Mouse (Mus musculus) liver, embryonic 15.5 days (tissue): ENCODE data around the gene Foxc2. TPM values are rescaled to one million over a fixed set of nuclear protein-coding genes. Genes with fewer than 3 reads are reported as not detected.
"Not testable (repeated sequence)": the region's sequence is repeated elsewhere in the genome, so short reads cannot be mapped to it uniquely, and the experiment has no call there.

ENCODE experiments used
- ATAC-seq: fragments of 200-750 bp; cut with Nextera tagmentation; 2 replicates; pipeline ENCODE4 v1.8.0; 2017; ENCODE audit warnings: moderate number of reproducible peaks, mild to moderate bottlenecking, moderate library complexity; ENCODE audit not compliant: insufficient read depth
- H3K27ac ChIP-seq: fragments of 300-500 bp; sonication (generic); replicated peaks from 2 replicates; pipeline ENCODE4 v1.5.1; 2015; ENCODE audit warnings: mild to moderate bottlenecking, inconsistent platforms
- H3K27me3 ChIP-seq: fragments of 300-500 bp; sonication (generic); 2 replicates; pipeline ENCODE4 v1.6.1; 2015; ENCODE audit warnings: mild to moderate bottlenecking, inconsistent platforms
- H3K36me3 ChIP-seq: fragments of 300-500 bp; sonication (generic); replicated peaks from 2 replicates; pipeline ENCODE4 v1.6.1; 2015; ENCODE audit warnings: moderate library complexity, mild to moderate bottlenecking, inconsistent platforms
- H3K4me1 ChIP-seq: fragments of 300-500 bp; sonication (generic); replicated peaks from 2 replicates; pipeline ENCODE4 v1.6.1; 2015; ENCODE audit warnings: inconsistent platforms
- H3K4me2 ChIP-seq: fragments of 300-500 bp; sonication (generic); 2 replicates; pipeline ENCODE4 v1.6.1; 2015; ENCODE audit warnings: moderate library complexity, mild to moderate bottlenecking, inconsistent platforms
- H3K4me3 ChIP-seq: fragments of 300-500 bp; sonication (generic); replicated peaks from 2 replicates; pipeline ENCODE4 v1.5.1; 2015; ENCODE audit warnings: mild to moderate bottlenecking, inconsistent platforms
- H3K9ac ChIP-seq: fragments of 300-500 bp; sonication (generic); 2 replicates; pipeline ENCODE4 v1.6.1; 2015; ENCODE audit warnings: moderate library complexity, mild to moderate bottlenecking, inconsistent platforms
- H3K9me3 ChIP-seq: fragments of 300-500 bp; sonication (generic); replicated peaks from 2 replicates; pipeline ENCODE4 v1.6.1; 2016; ENCODE audit warnings: inconsistent platforms
- WGBS: fragments of 180-500 bp; shearing (Covaris S2); methylation state at CpG from one replicate; pipeline ENCODE4 v1.1.7; 2015; ENCODE audit warnings: mixed read lengths; ENCODE audit not compliant: insufficient replicate concordance; 5-methylcytosine and 5-hydroxymethylcytosine counted together
- polyA plus RNA-seq: library from polyadenylated mRNA; unstranded; fragments of >200 nt; fragmentation: Nextera tagmentation; extraction: Ambion mirVana; gene quantifications from 2 replicates; pipeline ENCODE4 v1.2.1, GENCODE M21; 2015

The Foxc2 gene
- polyA plus RNA-seq, 1 experiment from 2014 or later: not detected

DNA sequence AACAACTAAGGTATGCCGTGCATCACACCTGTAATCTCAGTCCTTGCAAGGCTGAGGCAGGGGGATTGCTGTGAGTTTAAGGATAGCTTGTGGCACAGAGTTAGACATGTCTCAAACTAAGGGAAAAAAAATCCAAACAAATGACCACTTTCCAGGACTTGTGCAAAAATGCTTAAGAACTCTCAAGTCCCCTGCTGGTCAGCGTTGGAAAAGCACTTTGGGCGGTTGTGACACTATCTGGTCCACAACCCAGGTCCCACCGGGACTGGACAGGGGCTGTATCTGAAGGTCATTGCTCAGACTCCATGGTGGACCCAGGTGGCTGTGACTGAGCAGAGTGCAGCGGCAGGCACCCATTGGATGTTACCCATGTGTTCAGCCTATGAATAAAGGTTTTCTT lies 14.6 kb downstream of the Foxc2 start:
- Histone ChIP-seq H3K27me3 (peaks cover 70% of the 10 kb centered on the region), H3K9ac (no peak overlapping the region), H3K4me3 (no peak overlapping the region), H3K27ac (no peak overlapping the region), H3K4me2 (no peak overlapping the region), H3K36me3 (no peaks in the 10 kb centered on the region), H3K4me1 (peaks cover 7% of the 10 kb centered on the region; the same call in 1 of the 2 replicates), H3K9me3 (no peaks in the 10 kb centered on the region)
- 24% methylated on average over 5 of the region's 5 CpGs for WGBS
- ATAC-seq: no peak

GRCm38 (mm10) chr8:121132961-121133513 lies 17.1 kb downstream of the Foxc2 start:
- Histone ChIP-seq H3K4me3 (no peak overlapping the region), H3K27me3 (peaks cover 45% of the 10 kb centered on the region), H3K4me1 (peaks cover 4% of the 10 kb centered on the region; the same call in 1 of the 2 replicates), H3K9me3 (no peaks in the 10 kb centered on the region), H3K4me2 (no peak overlapping the region), H3K27ac (no peak overlapping the region), H3K36me3 (no peaks in the 10 kb centered on the region), H3K9ac (no peak overlapping the region)
- 61% methylated on average over 5 of the region's 5 CpGs for WGBS
- ATAC-seq: no peak

- Histone ChIP-seq H3K27me3 (peaks cover 34% of the 10 kb centered on the region), H3K9ac (no peak overlapping the region), H3K27ac (no peak overlapping the region), H3K4me3 (no peak overlapping the region), H3K9me3 (no peaks in the 10 kb centered on the region), H3K36me3 (no peaks in the 10 kb centered on the region), H3K4me1 (no peaks in the 10 kb centered on the region), H3K4me2 (no peak overlapping the region)
- no peak for ATAC-seq
- 72% methylated on average over 10 of the region's 10 CpGs for WGBS
These were observed 18.1 kb downstream of the Foxc2 start for GRCm38 (mm10) chr8:121134102-121134501.

DNA sequence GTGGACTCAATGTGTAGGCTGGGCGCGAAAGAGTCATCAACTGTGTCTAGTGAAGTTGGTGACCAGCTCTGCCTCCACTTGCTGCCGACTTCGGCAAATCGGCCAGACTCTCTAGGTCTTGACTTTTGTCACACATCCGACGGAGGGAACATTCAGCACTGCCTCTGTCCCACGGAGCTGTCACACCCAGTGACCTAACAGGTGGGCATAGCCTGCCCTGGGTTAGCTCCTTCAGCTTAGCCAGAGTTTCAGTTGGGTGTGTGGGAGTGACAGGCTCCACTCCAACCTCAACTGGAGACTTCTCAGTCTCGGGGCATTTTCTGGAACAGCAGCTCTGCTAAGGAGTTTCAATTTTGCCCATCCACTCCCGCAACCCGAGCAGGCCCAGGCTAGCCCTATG lies 18.5 kb downstream of the Foxc2 start:
- 73% methylated on average over 11 of the region's 11 CpGs for WGBS
- no peaks in the 10 kb centered on the region for H3K36me3 ChIP-seq

DNA sequence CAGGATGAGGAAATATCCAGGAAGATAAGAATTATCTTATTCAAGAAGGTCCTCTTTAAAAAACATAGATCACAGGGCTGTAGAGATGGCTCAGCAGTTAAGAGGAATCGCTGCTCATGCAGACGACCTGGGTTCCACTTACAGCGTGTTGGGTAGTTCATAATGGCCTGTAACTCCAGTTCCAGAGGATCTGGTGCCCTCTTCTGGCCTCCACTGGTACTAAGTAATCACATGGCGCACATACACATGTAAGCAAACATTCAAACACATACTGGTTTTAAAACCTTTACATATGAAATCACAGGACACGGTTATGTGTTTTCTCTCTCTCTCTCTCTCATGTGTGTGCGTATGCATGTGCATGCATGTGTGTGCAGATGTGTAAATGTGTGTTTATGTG lies 20.9 kb downstream of the Foxc2 start:
- no peak overlapping the region for H3K27ac ChIP-seq
- no peak overlapping the region for H3K4me3 ChIP-seq
- WGBS: 79% methylated on average over 6 of the region's 6 CpGs
- H3K4me1 ChIP-seq: no peaks in the 10 kb centered on the region
- peaks cover 12% of the 10 kb centered on the region for H3K27me3 ChIP-seq
- H3K9me3 ChIP-seq: no peaks in the 10 kb centered on the region
- no peak overlapping the region for H3K4me2 ChIP-seq
- no peak for ATAC-seq
- H3K9ac ChIP-seq: no peak overlapping the region
- H3K36me3 ChIP-seq: no peaks in the 10 kb centered on the region

More for the DNA sequence above, 18.5 kb downstream of the Foxc2 start:
- Histone ChIP-seq H3K9ac (no peak overlapping the region), H3K4me1 (no peaks in the 10 kb centered on the region), H3K27me3 (peaks cover 30% of the 10 kb centered on the region), H3K4me2 (no peak overlapping the region), H3K4me3 (no peak overlapping the region), H3K27ac (no peak overlapping the region), H3K9me3 (no peaks in the 10 kb centered on the region)
- no peak for ATAC-seq

DNA sequence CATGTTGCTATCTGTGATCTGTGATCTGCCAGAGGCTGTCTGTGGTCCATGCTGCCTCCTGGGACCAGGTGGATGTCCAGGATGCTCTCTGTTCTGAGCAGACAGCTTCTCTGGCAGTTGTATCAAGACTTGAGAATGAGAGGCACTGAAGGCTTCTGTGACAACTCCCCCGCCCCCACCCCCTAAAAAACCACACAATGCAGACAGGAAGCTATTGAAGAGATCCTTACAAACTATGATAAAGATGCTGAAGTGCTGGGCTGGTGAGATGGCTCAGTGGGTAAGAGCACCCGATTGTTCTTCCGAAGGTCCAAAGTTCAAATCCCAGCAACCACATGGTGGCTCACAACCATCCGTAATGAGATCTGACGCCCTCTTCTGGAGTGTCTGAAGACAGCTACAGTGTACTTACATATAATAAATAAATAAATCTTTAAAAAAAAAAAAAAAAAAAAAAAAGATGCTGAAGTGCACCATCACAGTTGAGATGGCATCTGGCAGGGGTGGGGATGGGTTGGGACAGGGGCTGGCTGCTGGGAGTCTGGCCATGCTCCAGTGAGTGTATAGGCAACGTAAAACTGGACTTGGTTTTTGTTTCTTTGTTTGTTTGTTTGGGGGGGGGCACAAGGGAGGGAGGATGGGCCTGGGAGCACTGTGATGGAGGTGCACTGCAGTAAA lies 29.6 kb downstream of the Foxc2 start:
- H3K27me3 ChIP-seq: peaks cover 27% of the 10 kb centered on the region
- not testable (repeated sequence) for H3K4me2 ChIP-seq, H3K9ac ChIP-seq, H3K9me3 ChIP-seq, H3K4me3 ChIP-seq, H3K4me1 ChIP-seq, ATAC-seq, H3K36me3 ChIP-seq, H3K27ac ChIP-seq
- WGBS: 27% methylated on average over 4 of the region's 6 CpGs

GRCm38 (mm10) chr8:121148573-121149083 lies 32.7 kb downstream of the Foxc2 start:
- H3K36me3 ChIP-seq: no peaks in the 10 kb centered on the region
- no peak overlapping the region for H3K4me2 ChIP-seq
- no peak overlapping the region for H3K9ac ChIP-seq
- H3K4me1 ChIP-seq: no peaks in the 10 kb centered on the region
- WGBS: 9% methylated on average over 8 of the region's 8 CpGs
- no peak for ATAC-seq
- no peaks in the 10 kb centered on the region for H3K9me3 ChIP-seq
- peaks cover 15% of the 10 kb centered on the region for H3K27me3 ChIP-seq
- H3K4me3 ChIP-seq: no peak overlapping the region
- H3K27ac ChIP-seq: no peak overlapping the region

GRCm38 (mm10) chr8:121152394-121152793 lies 36.4 kb downstream of the Foxc2 start:
- Histone ChIP-seq H3K4me3 (no peak overlapping the region), H3K36me3 (no peaks in the 10 kb centered on the region), H3K9me3 (no peaks in the 10 kb centered on the region), H3K4me2 (no peak overlapping the region), H3K4me1 (no peaks in the 10 kb centered on the region), H3K27me3 (peaks cover 14% of the 10 kb centered on the region), H3K27ac (no peak overlapping the region), H3K9ac (no peak overlapping the region)
- 55% methylated on average over 12 of the region's 12 CpGs for WGBS
- ATAC-seq: no peak

DNA sequence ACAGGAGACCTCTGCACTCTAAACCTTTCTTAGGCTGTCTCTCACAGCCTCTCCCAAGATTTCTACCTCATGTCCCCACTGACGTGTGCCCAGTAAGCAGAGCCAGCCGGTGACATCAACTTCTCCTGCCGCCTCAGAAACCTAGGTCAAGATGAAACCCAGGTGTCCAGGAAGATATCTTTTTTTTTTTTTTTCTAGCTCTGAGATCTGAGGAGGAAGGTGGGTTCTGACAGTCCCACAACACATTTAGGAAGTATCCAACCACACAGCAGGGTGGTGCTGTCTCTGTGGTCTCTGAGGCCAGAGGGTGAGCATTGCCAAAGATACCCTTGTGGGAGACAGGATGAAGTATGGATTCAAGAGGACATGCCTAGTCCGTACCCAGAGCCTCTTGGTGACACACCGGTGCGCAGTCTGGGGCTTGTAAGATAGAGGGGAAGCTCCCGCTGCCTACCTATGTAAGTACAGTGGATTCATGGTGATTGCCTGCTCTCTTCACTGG lies 41.1 kb downstream of the Foxc2 start:
- WGBS: 50% methylated on average over 7 of the region's 7 CpGs
- no peak overlapping the region for H3K27ac ChIP-seq
- no peak overlapping the region for H3K9ac ChIP-seq
- peaks cover 22% of the 10 kb centered on the region for H3K27me3 ChIP-seq
- ATAC-seq: no peak
- no peak overlapping the region for H3K4me3 ChIP-seq
- no peaks in the 10 kb centered on the region for H3K4me1 ChIP-seq
- H3K9me3 ChIP-seq: no peaks in the 10 kb centered on the region
- no peaks in the 10 kb centered on the region for H3K36me3 ChIP-seq
- no peak overlapping the region for H3K4me2 ChIP-seq

DNA sequence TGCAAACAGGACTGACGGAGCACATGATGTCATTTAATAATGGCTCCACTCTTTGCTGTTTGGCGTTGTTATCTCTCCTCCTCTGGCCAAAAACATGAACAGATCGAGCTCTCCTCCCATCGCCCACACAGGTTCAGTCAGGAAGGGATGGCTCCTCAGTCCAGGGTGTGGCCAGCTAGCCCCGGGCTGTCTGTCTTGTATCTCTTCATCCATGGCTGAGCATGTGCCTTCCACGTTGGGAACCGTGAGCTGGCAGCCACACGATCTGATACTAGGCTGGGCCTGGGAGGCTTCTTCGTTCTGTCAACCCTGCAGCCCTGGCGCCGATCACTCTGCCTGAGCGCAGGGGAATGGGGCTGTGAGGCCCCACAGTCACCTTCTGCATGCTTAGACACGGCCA lies 42.8 kb downstream of the Foxc2 start:
- no peak for ATAC-seq
- Histone ChIP-seq H3K27ac (no peak overlapping the region), H3K36me3 (no peaks in the 10 kb centered on the region), H3K4me1 (no peaks in the 10 kb centered on the region), H3K9me3 (no peaks in the 10 kb centered on the region), H3K4me2 (no peak overlapping the region), H3K27me3 (peaks cover 22% of the 10 kb centered on the region), H3K4me3 (no peak overlapping the region), H3K9ac (no peak overlapping the region)
- 40% methylated on average over 13 of the region's 13 CpGs for whole genome bisulfite sequencing

GRCm38 (mm10) chr8:121161437-121161836 lies 45.5 kb downstream of the Foxc2 start:
- 47% methylated on average over 5 of the region's 5 CpGs for WGBS
- Histone ChIP-seq H3K4me2 (no peak overlapping the region), H3K27me3 (peaks cover 17% of the 10 kb centered on the region), H3K4me1 (no peaks in the 10 kb centered on the region), H3K27ac (no peak overlapping the region), H3K36me3 (no peaks in the 10 kb centered on the region), H3K9me3 (no peaks in the 10 kb centered on the region), H3K9ac (no peak overlapping the region), H3K4me3 (no peak overlapping the region)
- ATAC-seq: no peak
